Mouse (Mus musculus) midbrain, embryonic 13.5 days (tissue): ENCODE results near the gene Bpifc. TPM values are rescaled to one million over a fixed set of nuclear protein-coding genes. Genes with fewer than 3 reads are reported as not detected.
A peak's percentile ranks its signal among the peaks of the same experiment; 100 is the strongest.

Experiments used
- ATAC-seq: fragments of 200-750 bp; cut with Nextera tagmentation; 2 replicates; pipeline ENCODE4 v1.8.0; 2017; ENCODE audit warnings: mild to moderate bottlenecking, moderate TSS enrichment, moderate library complexity
- H3K27ac ChIP-seq: fragments of 300-500 bp; sonication (generic); 2 replicates; pipeline ENCODE4 v1.5.1; 2015; ENCODE audit warnings: inconsistent platforms, mild to moderate bottlenecking, moderate library complexity
- H3K27me3 ChIP-seq: fragments of 300-500 bp; sonication (generic); 2 replicates; pipeline ENCODE4 v1.6.1; 2015; ENCODE audit warnings: mild to moderate bottlenecking, inconsistent platforms
- H3K36me3 ChIP-seq: fragments of 300-500 bp; sonication (generic); 2 replicates; pipeline ENCODE4 v1.6.1; 2015; ENCODE audit warnings: mild to moderate bottlenecking, inconsistent platforms
- H3K4me1 ChIP-seq: fragments of 300-500 bp; sonication (generic); replicated peaks from 2 replicates; pipeline ENCODE4 v1.6.1; 2015; ENCODE audit warnings: inconsistent platforms
- H3K4me2 ChIP-seq: fragments of 300-500 bp; sonication (generic); replicated peaks from 2 replicates; pipeline ENCODE4 v1.6.1; 2015; ENCODE audit warnings: moderate library complexity, mild to moderate bottlenecking, inconsistent platforms
- H3K4me3 ChIP-seq: fragments of 300-500 bp; sonication (generic); replicated peaks from 2 replicates; pipeline ENCODE4 v1.5.1; 2015; ENCODE audit warnings: mild to moderate bottlenecking, inconsistent platforms
- H3K9ac ChIP-seq: fragments of 300-500 bp; sonication (generic); replicated peaks from 2 replicates; pipeline ENCODE4 v1.6.1; 2015; ENCODE audit warnings: mild to moderate bottlenecking, inconsistent platforms
- H3K9me3 ChIP-seq: fragments of 300-500 bp; sonication (generic); 2 replicates; pipeline ENCODE4 v1.6.1; 2016; ENCODE audit warnings: mild to moderate bottlenecking, inconsistent platforms
- WGBS: fragments of 180-500 bp; shearing (Covaris S2); methylation state at CpG from one replicate; pipeline ENCODE4 v1.1.7; 2015; 5-methylcytosine and 5-hydroxymethylcytosine counted together
- polyA plus RNA-seq: library from polyadenylated mRNA; unstranded; fragments of >200 nt; fragmentation: Nextera tagmentation; extraction: Ambion mirVana; gene quantifications from 2 replicates; pipeline ENCODE4 v1.2.1, GENCODE M21; 2015

The Bpifc gene
- polyA plus RNA-seq, 1 experiment from 2014 or later = not detected

DNA sequence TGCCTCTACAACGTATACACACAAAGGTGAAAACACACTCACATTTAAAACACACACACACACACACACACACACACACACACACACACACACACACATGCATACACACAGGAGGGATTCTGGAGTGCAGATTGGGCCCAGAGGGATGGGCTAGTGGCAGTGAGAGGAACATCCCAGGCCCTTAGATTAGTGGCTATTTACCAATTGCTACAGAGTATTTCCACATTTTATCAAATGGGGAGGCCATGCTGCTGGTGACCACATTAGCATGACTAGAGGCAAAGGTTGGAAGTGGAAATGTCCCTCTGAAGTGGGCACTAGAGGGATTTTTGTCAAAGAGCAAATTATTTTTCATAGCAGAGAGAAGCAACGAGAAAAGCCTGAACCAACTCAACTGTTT lies 2.0 kb downstream of the Bpifc start:
- WGBS = 88% methylated on average over 2 of the region's 2 CpGs
- H3K9ac ChIP-seq = no peak overlapping the region
- H3K9me3 ChIP-seq = no peaks in the 10 kb centered on the region
- no peak for ATAC-seq
- no peak overlapping the region for H3K27ac ChIP-seq
- H3K36me3 ChIP-seq = no peaks in the 10 kb centered on the region
- no peaks in the 10 kb centered on the region for H3K4me1 ChIP-seq
- no peaks in the 10 kb centered on the region for H3K27me3 ChIP-seq
- no peak overlapping the region for H3K4me2 ChIP-seq
- no peak overlapping the region for H3K4me3 ChIP-seq

GRCm38 (mm10) chr10:86006455-86006854 lies 5.2 kb downstream of the Bpifc start:
- H3K4me2 ChIP-seq = no peak overlapping the region
- H3K9me3 ChIP-seq = no peaks in the 10 kb centered on the region
- WGBS = 71% methylated on average over 5 of the region's 5 CpGs
- no peaks in the 10 kb centered on the region for H3K27me3 ChIP-seq
- H3K9ac ChIP-seq = no peak overlapping the region
- H3K4me3 ChIP-seq = no peak overlapping the region
- H3K27ac ChIP-seq = no peak overlapping the region
- no peaks in the 10 kb centered on the region for H3K36me3 ChIP-seq
- no peaks in the 10 kb centered on the region for H3K4me1 ChIP-seq
- ATAC-seq = no peak

DNA sequence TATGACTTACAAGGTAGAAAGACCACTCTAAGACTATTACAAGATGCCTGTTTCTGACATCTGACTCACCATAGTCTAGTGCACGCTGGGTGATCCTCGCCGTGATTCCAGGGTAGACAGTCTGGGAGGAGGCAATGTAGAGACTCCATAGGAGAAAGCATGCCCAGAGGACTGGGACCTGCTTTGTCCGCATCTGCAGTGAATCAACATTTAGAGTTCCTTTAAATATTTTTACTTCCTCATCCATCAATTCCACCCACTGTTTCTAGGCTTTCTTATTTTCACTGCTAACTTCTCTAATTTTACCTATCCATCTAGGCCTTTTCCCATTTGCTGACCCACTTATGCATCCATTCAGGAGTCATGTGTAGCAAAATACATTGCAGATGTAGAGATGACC lies 11.2 kb downstream of the Bpifc start:
- WGBS = 90% methylated on average over 4 of the region's 4 CpGs
- Histone ChIP-seq H3K4me2 (no peak overlapping the region), H3K4me3 (no peak overlapping the region), H3K27me3 (no peaks in the 10 kb centered on the region), H3K27ac (no peak overlapping the region), H3K9ac (no peak overlapping the region), H3K36me3 (no peaks in the 10 kb centered on the region), H3K4me1 (no peaks in the 10 kb centered on the region), H3K9me3 (no peaks in the 10 kb centered on the region)
- no peak for ATAC-seq

DNA sequence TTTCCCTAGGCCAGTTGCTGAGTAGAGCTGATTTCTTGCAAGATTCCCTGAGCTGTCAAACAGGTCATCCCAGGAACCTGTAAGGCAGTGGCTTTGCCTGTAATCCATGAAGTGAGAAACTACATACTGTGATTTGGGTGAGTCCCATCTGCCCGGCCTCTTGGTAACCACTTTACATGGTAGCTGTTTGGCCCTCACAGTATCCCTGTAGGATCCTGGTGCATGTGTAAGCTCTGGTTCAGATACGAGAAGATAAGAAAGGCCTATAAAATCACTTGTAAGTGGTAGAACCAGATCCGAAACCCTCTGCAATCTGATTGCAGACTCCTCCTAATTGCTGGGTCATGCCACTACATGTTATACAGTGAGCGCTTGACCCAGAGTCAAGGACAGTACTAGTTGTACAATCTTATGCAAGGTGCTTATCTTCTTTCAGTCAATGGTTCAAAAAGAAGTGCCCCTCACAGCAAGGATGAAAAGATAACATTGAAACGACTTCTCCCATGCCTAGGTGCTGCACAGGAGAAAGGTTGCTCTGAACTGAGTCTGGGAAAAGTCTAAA lies 17.1 kb downstream of the Bpifc start:
- 90% methylated on average over 5 of the region's 5 CpGs for WGBS
- Histone ChIP-seq H3K4me1 (no peaks in the 10 kb centered on the region), H3K27me3 (no peaks in the 10 kb centered on the region), H3K4me3 (no peak overlapping the region), H3K36me3 (no peaks in the 10 kb centered on the region), H3K27ac (no peak overlapping the region), H3K4me2 (no peak overlapping the region), H3K9me3 (no peaks in the 10 kb centered on the region), H3K9ac (no peak overlapping the region)
- ATAC-seq = no peak

- Histone ChIP-seq H3K9ac (no peak overlapping the region), H3K4me3 (no peak overlapping the region), H3K36me3 (no peaks in the 10 kb centered on the region), H3K4me1 (no peaks in the 10 kb centered on the region), H3K27ac (no peak overlapping the region), H3K4me2 (no peak overlapping the region), H3K9me3 (no peaks in the 10 kb centered on the region), H3K27me3 (no peaks in the 10 kb centered on the region)
- no peak for ATAC-seq
- 84% methylated on average over 9 of the region's 9 CpGs for WGBS
Measured at GRCm38 (mm10) chr10:85993836-85994235, 17.9 kb downstream of the Bpifc start.

- no peaks in the 10 kb centered on the region for H3K9me3 ChIP-seq
- H3K27ac ChIP-seq = no peak overlapping the region
- no peak overlapping the region for H3K4me2 ChIP-seq
- 88% methylated on average over 4 of the region's 4 CpGs for WGBS
- ATAC-seq = no peak
- no peaks in the 10 kb centered on the region for H3K36me3 ChIP-seq
- H3K27me3 ChIP-seq = no peaks in the 10 kb centered on the region
- H3K9ac ChIP-seq = no peak overlapping the region
- no peak overlapping the region for H3K4me3 ChIP-seq
- no peaks in the 10 kb centered on the region for H3K4me1 ChIP-seq
Measured at GRCm38 (mm10) chr10:85992412-85992811, 19.3 kb downstream of the Bpifc start.

DNA sequence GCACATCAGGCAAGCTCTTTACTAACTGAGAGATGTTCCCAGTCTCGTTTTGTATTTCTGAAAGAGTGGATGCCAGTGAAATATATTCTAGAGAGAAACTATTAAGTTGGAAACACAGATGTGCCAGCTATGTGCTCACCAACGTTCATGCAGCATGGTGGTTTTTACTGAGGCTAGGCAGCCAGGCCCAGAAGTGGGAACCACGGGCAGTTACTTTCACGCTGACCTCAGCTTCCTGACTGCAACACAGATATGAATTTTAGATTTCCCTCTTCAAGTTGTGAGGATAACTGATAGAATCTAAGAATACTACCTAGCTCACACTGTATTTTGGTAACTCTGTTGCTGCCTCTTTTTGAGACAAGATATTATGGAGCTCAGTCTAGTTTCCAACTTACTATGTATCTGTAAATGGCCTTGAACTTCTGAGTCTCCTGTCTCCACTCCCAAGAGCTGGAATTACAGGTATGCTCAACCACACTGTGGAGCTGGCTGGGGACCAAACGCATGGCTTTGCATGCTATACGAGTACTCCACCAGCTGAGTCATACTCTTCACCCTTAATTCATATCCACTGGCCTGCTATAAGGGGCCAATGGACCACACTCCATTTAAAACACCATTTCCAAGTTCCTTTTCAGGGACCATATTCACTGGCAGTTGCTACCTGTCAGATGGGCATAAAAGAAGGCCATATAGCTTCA lies 22.1 kb downstream of the Bpifc start:
- Histone ChIP-seq H3K9me3 (no peaks in the 10 kb centered on the region), H3K4me2 (no peak overlapping the region), H3K27ac (no peak overlapping the region), H3K27me3 (no peaks in the 10 kb centered on the region), H3K4me3 (no peak overlapping the region), H3K4me1 (no peaks in the 10 kb centered on the region), H3K9ac (no peak overlapping the region), H3K36me3 (no peaks in the 10 kb centered on the region)
- no peak for ATAC-seq
- 79% methylated on average over 6 of the region's 6 CpGs for WGBS

DNA sequence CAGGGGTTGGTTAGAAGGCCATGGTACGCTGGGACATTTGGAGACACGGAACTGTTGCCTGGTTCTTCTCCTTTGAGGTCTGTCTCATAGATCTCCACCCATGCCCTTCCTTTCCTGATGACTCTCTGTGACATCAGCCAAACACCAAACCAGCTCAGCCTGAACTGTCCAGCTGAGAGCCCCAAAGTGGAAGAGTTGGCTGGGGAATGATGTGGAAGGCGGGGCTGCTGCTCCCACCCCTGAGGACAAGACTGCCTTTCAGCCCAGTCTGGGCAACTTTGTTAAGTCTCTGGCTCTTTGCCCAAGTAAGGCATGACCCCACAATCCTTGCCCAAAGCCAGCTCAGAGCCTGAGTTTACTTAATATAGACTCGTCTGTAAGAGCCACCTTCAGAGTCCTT lies 38.8 kb downstream of the Bpifc start:
- Histone ChIP-seq H3K4me2 (no peak overlapping the region), H3K4me1 (no peaks in the 10 kb centered on the region), H3K4me3 (no peak overlapping the region), H3K36me3 (no peaks in the 10 kb centered on the region), H3K9me3 (peaks cover 3% of the 10 kb centered on the region; the same call in 1 of the 2 replicates), H3K27me3 (no peaks in the 10 kb centered on the region), H3K27ac (no peak overlapping the region), H3K9ac (no peak overlapping the region)
- 85% methylated on average over 4 of the region's 4 CpGs for WGBS
- ATAC-seq = no peak

DNA sequence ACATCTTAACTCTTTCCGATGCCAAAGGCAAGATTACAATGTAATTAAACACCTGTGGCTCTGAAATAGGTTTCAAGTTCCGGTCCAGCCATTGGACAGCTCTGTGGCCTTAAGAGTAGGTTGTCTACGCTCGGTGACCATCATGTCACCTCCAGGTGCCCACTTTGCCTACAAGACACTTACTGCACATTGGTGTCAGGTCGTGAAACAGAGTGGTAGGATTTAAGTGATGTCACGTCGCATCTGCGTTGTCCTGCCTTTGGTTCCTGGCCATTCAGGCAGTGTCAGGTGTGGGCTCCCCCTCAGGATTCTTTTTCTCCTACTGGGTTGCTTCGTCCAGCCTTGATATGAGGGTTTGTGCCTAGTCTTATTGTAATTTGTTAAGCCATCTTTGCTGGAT lies 39.9 kb downstream of the Bpifc start:
- H3K9me3 ChIP-seq = peaks cover 3% of the 10 kb centered on the region; the same call in 1 of the 2 replicates
- no peaks in the 10 kb centered on the region for H3K36me3 ChIP-seq
- H3K4me2 ChIP-seq = no peak overlapping the region
- ATAC-seq = no peak
- WGBS = 89% methylated on average over 9 of the region's 9 CpGs
- no peaks in the 10 kb centered on the region for H3K4me1 ChIP-seq
- H3K4me3 ChIP-seq = no peak overlapping the region
- H3K27ac ChIP-seq = no peak overlapping the region
- no peaks in the 10 kb centered on the region for H3K27me3 ChIP-seq
- H3K9ac ChIP-seq = no peak overlapping the region

DNA sequence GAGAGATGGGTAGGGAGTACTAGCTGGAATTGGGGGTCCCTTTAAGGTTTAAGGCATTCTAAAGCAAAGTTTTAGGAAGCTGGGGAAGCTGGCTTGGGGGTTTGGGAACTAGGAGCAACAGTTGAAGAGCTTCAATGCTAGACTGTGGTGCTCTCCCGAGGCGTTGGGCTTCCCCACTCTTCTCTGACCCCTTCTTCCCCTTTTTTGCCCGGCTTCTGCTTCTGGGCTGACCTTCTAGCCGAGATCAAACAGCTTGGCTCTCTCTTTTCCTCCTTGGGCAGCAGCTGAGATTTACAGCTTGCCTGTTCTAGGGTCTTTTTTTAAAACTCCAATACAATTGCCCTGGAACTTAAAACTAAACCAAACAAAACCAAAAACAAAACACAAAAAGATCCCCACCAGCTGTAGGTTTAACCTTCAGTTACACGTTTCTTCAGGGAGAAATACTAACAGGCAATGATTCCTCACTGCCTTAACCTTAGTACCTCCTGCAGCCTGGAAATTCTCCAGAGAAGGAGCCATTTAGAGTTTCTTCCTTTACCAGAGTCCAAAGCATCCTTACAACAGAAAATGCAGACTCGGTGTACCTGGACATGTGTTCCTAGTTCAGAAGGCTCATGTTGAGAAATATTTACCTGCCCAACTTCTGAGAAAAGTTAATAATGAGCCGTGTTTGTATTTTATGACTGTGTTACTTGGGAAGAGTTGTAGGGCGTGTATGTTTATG lies 41.6 kb downstream of the Bpifc start:
- H3K27me3 ChIP-seq = no peaks in the 10 kb centered on the region
- no peak overlapping the region for H3K9ac ChIP-seq
- H3K27ac ChIP-seq = no peak overlapping the region
- no peak overlapping the region for H3K4me2 ChIP-seq
- 73% methylated on average over 8 of the region's 8 CpGs for WGBS
- no peaks in the 10 kb centered on the region for H3K36me3 ChIP-seq
- peaks cover 3% of the 10 kb centered on the region; the same call in 1 of the 2 replicates for H3K9me3 ChIP-seq
- H3K4me1 ChIP-seq = no peaks in the 10 kb centered on the region
- ATAC-seq = no peak
- no peak overlapping the region for H3K4me3 ChIP-seq

GRCm38 (mm10) chr10:85968731-85969130 lies 43.0 kb downstream of the Bpifc start:
- Histone ChIP-seq H3K4me2 (no peak overlapping the region), H3K9ac (no peak overlapping the region), H3K36me3 (no peaks in the 10 kb centered on the region), H3K4me1 (no peaks in the 10 kb centered on the region), H3K27ac (no peak overlapping the region), H3K9me3 (no peaks in the 10 kb centered on the region), H3K4me3 (no peak overlapping the region), H3K27me3 (no peaks in the 10 kb centered on the region)
- ATAC-seq = no peak
- 48% methylated on average over 2 of the region's 2 CpGs for WGBS

GRCm38 (mm10) chr10:85968157-85968634 lies 43.5 kb downstream of the Bpifc start:
- Histone ChIP-seq H3K27ac (no peak overlapping the region), H3K27me3 (no peaks in the 10 kb centered on the region), H3K4me3 (no peak overlapping the region), H3K9me3 (no peaks in the 10 kb centered on the region), H3K36me3 (no peaks in the 10 kb centered on the region), H3K4me1 (no peaks in the 10 kb centered on the region), H3K4me2 (no peak overlapping the region), H3K9ac (no peak overlapping the region)
- ATAC-seq = peak; percentile 70
- 11% methylated on average over 7 of the region's 7 CpGs for WGBS
